Mouse (Mus musculus) C2C12 (cell line): Measurements from ENCODE around the gene Atg13.

Experiments used
- CEBPB ChIP-seq: IDR thresholded peaks from one replicate; pipeline ENCODE4 v1.6.1; 2011; ENCODE audit warnings: low read depth, mild to moderate bottlenecking, control low read depth, moderate library complexity
- CTCF ChIP-seq: IDR thresholded peaks from one replicate; pipeline ENCODE4 v1.5.1; 2011; ENCODE audit not compliant: control insufficient read depth, insufficient read depth, insufficient read length
- MAX ChIP-seq: IDR thresholded peaks from one replicate; pipeline ENCODE4 v1.6.1; 2011; ENCODE audit warnings: mild to moderate bottlenecking, control low read depth
- MYOD1 ChIP-seq: IDR thresholded peaks from one replicate; pipeline ENCODE4 v1.6.1; 2011; ENCODE audit warnings: low read depth; ENCODE audit not compliant: control insufficient read depth, insufficient read length
- MYOG ChIP-seq: IDR thresholded peaks from one replicate; pipeline ENCODE4 v1.6.1; 2011; ENCODE audit not compliant: control insufficient read depth, insufficient read length; ENCODE audit errors: extremely low read depth
- USF1 ChIP-seq: IDR thresholded peaks from one replicate; pipeline ENCODE4 v1.6.1; 2011; ENCODE audit warnings: low read depth, mild to moderate bottlenecking, control low read depth, moderate library complexity

- no peak for TF ChIP-seq MAX
- TF ChIP-seq MYOD1: no peak
- no peak for TF ChIP-seq CTCF
- no peak for TF ChIP-seq MYOG
- no peak for TF ChIP-seq CEBPB
- no peak for TF ChIP-seq USF1
Observed at GRCm38 (mm10) chr2:91667747-91668146, 42.6 kb downstream of the Atg13 start.
